Mouse (Mus musculus) lung, adult 10 weeks (tissue): ENCODE measurements around the gene Epha1. TPM values are rescaled to one million over a fixed set of nuclear protein-coding genes. Genes with fewer than 3 reads are reported as not detected.

Source experiments
- polyA plus RNA-seq: library from polyadenylated mRNA; stranded (reverse); fragments of 350-450 nt; fragmentation: Illumina TruSeq; extraction: RNeasy Lipid Tissue Mini Kit (QIAGEN cat#74804); gene quantifications from one replicate; pipeline ENCODE4 v1.2.3, GENCODE M21; 2014; ENCODE audit warnings: low read depth, low replicate concordance; ENCODE audit not compliant: insufficient read depth

Gene Epha1
- polyA plus RNA-seq, result 8.4 TPM

DNA sequence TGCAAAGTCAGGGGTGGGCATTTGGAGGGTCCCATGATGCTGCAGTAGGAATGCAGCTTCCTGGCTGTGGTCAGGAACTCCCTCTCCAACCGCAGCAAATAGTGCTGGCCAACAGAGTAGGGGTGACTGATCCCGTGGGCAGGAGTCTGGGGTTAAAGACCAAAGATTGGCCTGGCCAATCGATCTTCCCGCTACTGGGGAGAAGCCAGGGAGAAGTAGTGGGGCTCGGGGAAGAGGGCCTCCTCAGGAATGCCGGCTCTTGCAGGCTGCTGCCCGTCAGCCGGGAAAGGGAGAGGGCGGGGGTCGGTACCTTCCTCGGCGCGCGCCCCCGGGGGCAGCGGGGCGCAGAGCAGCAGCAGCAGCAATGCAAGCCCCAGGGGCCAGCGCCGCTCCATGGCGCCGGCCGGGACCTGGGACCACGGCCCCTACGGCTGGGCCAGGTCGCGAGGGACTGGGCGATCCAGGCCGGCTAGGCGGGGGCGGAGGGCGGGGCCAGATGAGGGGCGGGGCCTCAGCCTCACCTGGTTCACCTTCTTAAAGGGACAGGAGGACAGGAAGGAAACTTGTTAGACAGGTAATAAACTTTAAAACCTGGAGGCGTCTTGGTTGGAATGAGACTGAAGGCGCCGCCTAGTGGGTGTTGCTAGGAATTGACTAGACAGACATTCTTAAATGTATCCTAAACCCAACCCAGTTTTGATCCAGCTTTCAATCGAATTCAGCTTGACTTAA, at the start of gene Epha1:
Gene Epha1 (minus strand): TSS at position 453 of the 732 bp plus-strand sequence.

GRCm38 (mm10) chr6:42405134-42405533, 32.1 kb upstream of the Epha1 start, which contains the start of gene Tas2r135:
Gene Tas2r135, plus strand, starts transcription at chr6:42405434.

GRCm38 (mm10) chr6:42399938-42400337, 26.9 kb upstream of the Epha1 start, which contains the start of gene Tas2r143:
Gene Tas2r143, plus strand, starts transcription at chr6:42400238.

DNA sequence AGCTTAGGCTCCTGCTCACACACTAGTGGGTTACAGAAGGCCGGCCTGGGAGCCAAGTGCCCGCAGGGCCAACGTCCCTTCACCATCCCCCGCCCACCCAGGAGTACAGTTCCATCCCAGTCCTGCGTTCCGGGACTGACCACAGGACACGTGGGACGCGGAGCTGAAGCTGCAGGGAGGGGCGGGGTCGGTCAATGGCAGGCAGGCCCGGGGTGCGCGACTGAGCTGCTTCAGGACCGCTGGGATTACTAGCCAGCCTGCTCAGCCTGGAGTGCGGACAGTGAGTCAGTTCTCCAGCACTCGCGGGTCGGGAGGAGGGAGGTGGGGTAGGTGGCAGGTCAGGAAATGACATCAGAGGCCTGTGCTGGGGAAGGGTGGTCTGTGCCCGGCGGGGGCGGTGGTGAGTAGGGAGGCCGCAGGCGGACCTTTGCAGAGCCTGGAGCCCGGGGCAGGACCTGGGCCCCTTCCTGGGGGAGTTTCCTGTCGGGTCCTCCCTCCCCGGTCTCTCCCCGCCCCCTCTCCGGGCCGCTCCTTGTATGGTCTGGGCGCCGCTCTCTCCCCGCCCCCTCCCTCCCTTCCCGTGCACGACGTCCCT, 23.5 kb downstream of the Epha1 start, which contains the start of gene Zyx:
Gene Zyx (plus strand): TSS at position 205 of the 595 bp plus-strand sequence.

DNA sequence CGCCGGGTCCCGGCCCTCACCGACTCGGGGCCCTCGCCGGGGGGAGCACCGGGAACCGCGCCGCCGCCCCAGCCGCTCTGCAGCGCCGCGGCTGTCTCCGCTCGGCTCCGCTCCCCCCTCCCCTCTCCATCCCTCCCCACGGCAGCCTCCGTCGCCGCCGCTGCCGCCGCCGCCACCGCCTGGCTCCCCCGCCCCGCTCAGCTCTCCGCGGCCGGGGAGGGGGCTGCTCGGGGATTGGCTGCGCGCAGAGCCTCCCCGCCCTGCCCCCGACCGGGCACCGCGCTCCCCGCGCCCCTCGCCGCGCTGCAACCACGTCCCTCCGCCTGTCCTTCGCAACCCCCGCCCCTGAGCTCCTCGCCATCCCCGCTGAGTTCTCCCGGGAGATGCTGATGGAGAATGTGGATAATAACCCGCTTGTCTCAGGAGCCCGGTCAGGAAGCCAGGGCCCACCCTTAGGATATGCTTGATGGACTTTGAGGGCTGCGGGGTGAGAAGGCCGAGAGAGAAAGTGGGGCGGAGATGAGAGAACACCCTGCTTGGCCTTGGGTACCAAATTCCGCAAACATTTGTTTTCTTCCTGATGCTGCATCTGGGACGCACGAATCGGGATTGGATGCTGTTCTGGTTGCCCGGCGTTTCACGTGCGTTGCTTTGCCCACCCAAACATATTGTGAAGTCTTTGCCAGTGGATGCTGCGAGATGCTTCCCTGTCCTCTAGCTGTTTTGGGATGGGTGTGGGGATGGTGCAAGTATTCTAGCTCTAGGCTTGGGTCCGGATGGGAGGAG, 48.4 kb downstream of the Epha1 start, which contains the start of gene Fam131b:
Gene Fam131b (minus strand): TSS at position 162 of the 786 bp plus-strand sequence.

Other genes starting within 250 kb of the Epha1 start
- not detected for gene Tas2r139, start 232.3 kb downstream of the Epha1 start, polyA plus RNA-seq
- not detected for gene Tas2r144, start 157.9 kb downstream of the Epha1 start, polyA plus RNA-seq
- 133 TPM for gene Gstk1, start 127.3 kb downstream of the Epha1 start, polyA plus RNA-seq
- 6.4 TPM for gene Tmem139, start 111.3 kb downstream of the Epha1 start, polyA plus RNA-seq
- gene Casp2, start 108.3 kb downstream of the Epha1 start, polyA plus RNA-seq, result 11.9 TPM
- 0.08 TPM for gene Clcn1, start 86.6 kb downstream of the Epha1 start, polyA plus RNA-seq
- 0.23 TPM for gene Fam131b, start 48.6 kb downstream of the Epha1 start, polyA plus RNA-seq
- gene Zyx, start 23.6 kb downstream of the Epha1 start, polyA plus RNA-seq, result 107 TPM
- not detected for gene Tas2r143, start 27.0 kb upstream of the Epha1 start, polyA plus RNA-seq
- gene Tas2r135, start 32.2 kb upstream of the Epha1 start, polyA plus RNA-seq, result not detected
- gene Tas2r126, start 61.3 kb upstream of the Epha1 start, polyA plus RNA-seq, result not detected
- gene Olfr458, start 91.9 kb upstream of the Epha1 start, polyA plus RNA-seq, result not detected
- gene Olfr457, start 103.1 kb upstream of the Epha1 start, polyA plus RNA-seq, result not detected
- not detected for gene Olfr456, start 113.9 kb upstream of the Epha1 start, polyA plus RNA-seq
- gene Olfr455, start 174.3 kb upstream of the Epha1 start, polyA plus RNA-seq, result not detected
- not detected for gene Tcaf3, start 224.4 kb upstream of the Epha1 start, polyA plus RNA-seq